Mouse (Mus musculus) hindbrain, postnatal 0 days (tissue): ENCODE results near the gene Aim2. TPM values are rescaled to one million over a fixed set of nuclear protein-coding genes. Genes with fewer than 3 reads are reported as not detected.

Experiments
- ATAC-seq: fragments of 200-750 bp; cut with Nextera tagmentation; 2 replicates; pipeline ENCODE4 v1.8.0; 2017; ENCODE audit warnings: mild to moderate bottlenecking, moderate TSS enrichment, moderate library complexity
- DNase-seq: peaks from one replicate; pipeline ENCODE4 v3.0.0-alpha.2; 2015; ENCODE audit warnings: low spot score
- H3K27ac ChIP-seq: fragments of 300-500 bp; sonication (generic); 2 replicates; pipeline ENCODE4 v1.5.1; 2014; ENCODE audit warnings: mild to moderate bottlenecking
- H3K27me3 ChIP-seq: fragments of 300-500 bp; sonication (generic); 2 replicates; pipeline ENCODE4 v1.6.1; 2014; ENCODE audit warnings: low read length, mixed read lengths; ENCODE audit not compliant: insufficient read depth
- H3K36me3 ChIP-seq: fragments of 300-500 bp; sonication (generic); 2 replicates; pipeline ENCODE4 v1.6.1; 2014; ENCODE audit warnings: low read length, mixed read lengths; ENCODE audit not compliant: insufficient read depth
- H3K4me1 ChIP-seq: fragments of 300-500 bp; sonication (generic); 2 replicates; pipeline ENCODE4 v1.6.1; 2014; ENCODE audit warnings: antibody characterized with exemption, low read length, mixed read lengths; ENCODE audit not compliant: insufficient read depth
- H3K4me2 ChIP-seq: fragments of 300-500 bp; sonication (generic); 2 replicates; pipeline ENCODE4 v1.6.1; 2014; ENCODE audit warnings: low read depth, mild to moderate bottlenecking, low read length, moderate library complexity, mixed read lengths
- H3K4me3 ChIP-seq: fragments of 300-500 bp; sonication (generic); 2 replicates; pipeline ENCODE4 v1.5.1; 2014; ENCODE audit warnings: low read length
- H3K9ac ChIP-seq: fragments of 300-500 bp; sonication (generic); replicated peaks from 2 replicates; pipeline ENCODE4 v1.6.1; 2014; ENCODE audit warnings: mild to moderate bottlenecking, low read length, moderate library complexity, mixed read lengths
- H3K9me3 ChIP-seq: fragments of 300-500 bp; sonication (generic); 2 replicates; pipeline ENCODE4 v1.6.1; 2016; ENCODE audit warnings: low read length, mixed read lengths
- CTCF ChIP-seq: IDR thresholded peaks from 2 replicates; pipeline ENCODE4 v1.5.1; 2016; ENCODE audit warnings: antibody characterized with exemption, control low read depth, low read depth
- WGBS: fragments of 180-500 bp; shearing (Covaris S2); extraction: QIAGEN DNeasy Blood & Tissue Kit; methylation state at CpG from one replicate; pipeline ENCODE4 v1.1.7; 2014; 5-methylcytosine and 5-hydroxymethylcytosine counted together
- polyA plus RNA-seq: library from polyadenylated mRNA; unstranded; fragments of >200 nt; fragmentation: Nextera tagmentation; extraction: Ambion mirVana; gene quantifications from 2 replicates; pipeline ENCODE4 v1.2.1, GENCODE M21; 2015
- total RNA-seq: library from RNA; depleted of rRNA; stranded (reverse); fragments of >200 nt; gene quantifications from 2 replicates; pipeline ENCODE4 v1.2.3, GENCODE M21; 2014

Gene Aim2
- total and polyA plus RNA-seq, 2 experiments from 2014 or later, result 1.4 to 19.1 TPM

DNA sequence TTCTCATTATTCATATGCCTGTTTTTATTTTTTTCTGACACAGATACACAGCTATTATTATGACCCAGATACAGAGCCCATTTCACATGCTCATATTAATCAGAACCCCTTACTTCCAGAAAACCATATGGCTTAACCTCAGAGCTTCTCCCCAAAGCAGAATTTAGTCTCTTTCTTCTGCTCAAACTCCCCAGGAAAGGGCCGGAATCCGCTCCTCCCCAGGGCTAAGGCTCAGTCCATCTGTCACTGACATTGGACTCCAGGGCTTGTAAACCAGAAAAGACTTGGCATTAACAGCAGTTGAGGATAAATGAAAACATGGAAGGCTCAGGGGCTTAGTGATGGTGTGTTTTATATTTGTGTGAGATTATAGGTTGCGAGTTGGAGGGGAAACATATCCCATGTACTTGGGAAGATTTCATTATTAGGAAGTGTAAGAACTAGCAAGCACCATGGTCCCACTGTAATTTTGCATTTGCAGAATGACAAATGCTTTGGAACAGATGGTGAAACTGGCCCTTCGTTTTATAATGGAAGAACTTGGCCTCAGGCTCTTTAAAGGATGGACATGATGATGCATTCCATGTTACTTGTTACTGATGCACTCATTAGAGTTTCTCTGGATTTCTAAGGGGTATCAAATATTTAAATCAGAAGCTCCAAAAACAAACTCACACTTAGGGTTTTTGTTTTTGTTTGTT, 9.1 kb downstream of the Aim2 start:
- DNase-seq, result peak; percentile 36
- no peak for TF ChIP-seq CTCF
- WGBS, result 45% methylated on average over 4 of the region's 4 CpGs
- H3K27me3 ChIP-seq, result no peaks in the 10 kb centered on the region
- no peak overlapping the region for H3K9ac ChIP-seq
- H3K4me1 ChIP-seq, result peaks cover 10% of the 10 kb centered on the region
- H3K4me3 ChIP-seq, result no peak overlapping the region
- H3K36me3 ChIP-seq, result no peaks in the 10 kb centered on the region
- ATAC-seq, result no peak
- no peaks in the 10 kb centered on the region for H3K9me3 ChIP-seq
- H3K27ac ChIP-seq, result peak overlapping the region; percentile 36
- no peak overlapping the region for H3K4me2 ChIP-seq

GRCm38 (mm10) chr1:173361651-173362050, 11.0 kb downstream of the Aim2 start:
- Histone ChIP-seq H3K4me3 (no peak overlapping the region), H3K36me3 (no peaks in the 10 kb centered on the region), H3K9ac (no peak overlapping the region), H3K27me3 (no peaks in the 10 kb centered on the region), H3K9me3 (no peaks in the 10 kb centered on the region), H3K4me2 (no peak overlapping the region), H3K4me1 (peaks cover 19% of the 10 kb centered on the region), H3K27ac (no peak overlapping the region)
- WGBS, result 50% methylated on average over 6 of the region's 6 CpGs
- DNase-seq, result no peak
- ATAC-seq, result no peak
- TF ChIP-seq CTCF, result no peak

- WGBS, result 90% methylated on average over 2 of the region's 2 CpGs
- H3K27me3 ChIP-seq, result no peaks in the 10 kb centered on the region
- H3K9me3 ChIP-seq, result no peaks in the 10 kb centered on the region
- no peaks in the 10 kb centered on the region for H3K36me3 ChIP-seq
- H3K4me3 ChIP-seq, result no peak overlapping the region
- no peak for ATAC-seq
- TF ChIP-seq CTCF, result no peak
- peaks cover 23% of the 10 kb centered on the region for H3K4me1 ChIP-seq
- no peak overlapping the region for H3K4me2 ChIP-seq
- H3K27ac ChIP-seq, result no peak overlapping the region
- no peak for DNase-seq
- no peak overlapping the region for H3K9ac ChIP-seq
These were observed 12.8 kb downstream of the Aim2 start for GRCm38 (mm10) chr1:173363436-173363835.

DNA sequence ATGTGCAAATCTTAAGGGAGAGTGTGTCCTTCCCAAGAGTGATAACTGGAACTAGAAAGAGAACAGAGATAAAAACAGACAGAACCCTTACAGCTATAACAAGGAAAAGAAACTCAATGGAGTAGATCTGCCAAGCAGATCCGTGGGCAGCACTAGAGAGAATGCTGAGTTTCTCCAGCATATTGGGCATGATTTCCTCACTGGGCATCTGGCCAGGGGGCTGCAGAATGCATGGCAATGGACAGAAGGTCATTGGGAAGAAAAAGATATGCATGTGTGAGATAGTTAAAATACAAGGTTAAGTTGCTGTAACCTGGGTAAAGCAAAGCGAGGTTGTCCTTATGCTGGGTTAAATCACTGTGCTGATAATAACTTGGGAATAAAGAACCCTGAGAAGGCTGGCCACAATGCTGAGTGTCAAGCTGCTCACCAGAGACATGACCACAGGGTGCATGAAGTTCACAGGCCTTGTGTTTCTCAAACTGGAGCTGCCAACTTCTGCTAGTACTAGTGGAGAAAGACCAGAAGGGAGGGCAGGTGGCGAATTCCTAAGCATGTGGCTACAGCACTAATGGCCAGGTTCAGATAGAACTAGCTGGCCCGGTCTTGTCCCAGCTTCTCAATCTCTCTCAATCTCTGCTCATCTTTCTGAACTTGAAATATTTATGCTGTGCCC, 13.6 kb downstream of the Aim2 start:
- H3K27me3 ChIP-seq, result no peaks in the 10 kb centered on the region
- 68% methylated on average over 4 of the region's 4 CpGs for WGBS
- H3K4me1 ChIP-seq, result peaks cover 23% of the 10 kb centered on the region
- no peak for DNase-seq
- no peak for ATAC-seq
- no peak for TF ChIP-seq CTCF
- H3K4me3 ChIP-seq, result no peak overlapping the region
- peak overlapping the region; percentile 67; the same call in 1 of the 2 replicates for H3K4me2 ChIP-seq
- no peak overlapping the region for H3K9ac ChIP-seq
- H3K27ac ChIP-seq, result no peak overlapping the region; the same call in 1 of the 2 replicates
- H3K9me3 ChIP-seq, result no peaks in the 10 kb centered on the region
- no peaks in the 10 kb centered on the region for H3K36me3 ChIP-seq

DNA sequence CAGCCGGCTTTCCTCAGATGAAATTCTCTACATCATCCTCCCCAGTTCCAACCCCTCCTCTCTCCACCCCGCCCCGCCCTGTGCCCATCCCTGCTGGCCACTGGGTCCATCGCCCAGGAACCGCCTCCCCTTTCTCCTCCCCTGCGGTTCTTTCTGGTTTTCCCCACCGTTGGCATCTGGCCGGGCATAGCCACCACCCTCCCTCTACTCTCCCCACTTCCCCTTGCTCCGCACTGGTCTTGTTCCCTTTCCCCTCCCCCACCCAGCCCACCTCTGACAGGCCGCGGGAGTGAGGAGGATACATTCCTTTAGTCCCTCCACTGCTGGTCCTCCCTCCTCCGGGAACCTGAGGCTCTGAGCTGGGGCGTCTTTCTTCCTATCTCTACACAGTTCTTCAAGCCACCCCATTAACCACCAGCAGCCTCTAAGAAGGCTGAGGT, 15.3 kb downstream of the Aim2 start:
- ATAC-seq, result peak; percentile 33

GRCm38 (mm10) chr1:173366701-173367355, 16.1 kb downstream of the Aim2 start:
- Histone ChIP-seq H3K4me3 (peak overlapping the region; percentile 59), H3K4me2 (peak overlapping the region; percentile 67), H3K36me3 (no peaks in the 10 kb centered on the region), H3K4me1 (peaks cover 23% of the 10 kb centered on the region), H3K27ac (peak overlapping the region; percentile 86), H3K9me3 (no peaks in the 10 kb centered on the region), H3K27me3 (no peaks in the 10 kb centered on the region), H3K9ac (peak overlapping the region; percentile 75)
- ATAC-seq, result peak; percentile 55
- WGBS, result under 1% methylated on average over 31 of the region's 31 CpGs
- no peak for TF ChIP-seq CTCF
- DNase-seq, result peak; percentile 63

More for the DNA sequence above, 15.3 kb downstream of the Aim2 start:
- peak overlapping the region; percentile 67 for H3K4me2 ChIP-seq
- H3K9me3 ChIP-seq, result no peaks in the 10 kb centered on the region
- H3K27me3 ChIP-seq, result no peaks in the 10 kb centered on the region
- peak overlapping the region; percentile 59 for H3K4me3 ChIP-seq
- H3K27ac ChIP-seq, result peak overlapping the region; percentile 86
- H3K36me3 ChIP-seq, result no peaks in the 10 kb centered on the region
- peak overlapping the region; percentile 75 for H3K9ac ChIP-seq
- TF ChIP-seq CTCF, result no peak
- DNase-seq, result peak; percentile 46
- H3K4me1 ChIP-seq, result peaks cover 23% of the 10 kb centered on the region
- 1% methylated on average over 12 of the region's 13 CpGs for WGBS
